Mouse (Mus musculus): ENCODE data around the gene Gdf2.

The Gdf2 gene

GRCm38 (mm10) chr14:33940739-33941138, at the start of gene Gdf2:
Gene Gdf2, plus strand, starts transcription at chr14:33941039.
- DNase-seq (ENCODE audit: low read depth, low spot score): no peak

- DNase-seq (ENCODE audit: low read depth, low spot score): no peak
These were observed 49.3 kb upstream of the Gdf2 start for GRCm38 (mm10) chr14:33891507-33891906.

GRCm38 (mm10) chr14:33895777-33896176, 45.1 kb upstream of the Gdf2 start:
- no peak for DNase-seq (ENCODE audit: low read depth, low spot score)

GRCm38 (mm10) chr14:33896628-33897300, 44.1 kb upstream of the Gdf2 start:
- DNase-seq (ENCODE audit: low read depth, low spot score): no peak

GRCm38 (mm10) chr14:33902783-33903182, 38.1 kb upstream of the Gdf2 start:
- DNase-seq (ENCODE audit: low read depth, low spot score): no peak

- no peak for DNase-seq (ENCODE audit: low read depth, low spot score)
These were observed 37.6 kb upstream of the Gdf2 start for GRCm38 (mm10) chr14:33903199-33903598.

- DNase-seq (ENCODE audit: low read depth, low spot score): no peak
These were observed 36.0 kb upstream of the Gdf2 start for GRCm38 (mm10) chr14:33904851-33905250.

- DNase-seq (ENCODE audit: low read depth, low spot score): no peak
These were observed 27.1 kb upstream of the Gdf2 start for GRCm38 (mm10) chr14:33913727-33914126.

- no peak for DNase-seq (ENCODE audit: low read depth, low spot score)
These were observed 26.6 kb upstream of the Gdf2 start for GRCm38 (mm10) chr14:33914206-33914605.

GRCm38 (mm10) chr14:33920727-33921559, 19.9 kb upstream of the Gdf2 start:
- no peak for DNase-seq (ENCODE audit: low read depth, low spot score)

GRCm38 (mm10) chr14:33922771-33923167, 18.1 kb upstream of the Gdf2 start:
- DNase-seq (ENCODE audit: low read depth, low spot score): no peak

- DNase-seq (ENCODE audit: low read depth, low spot score): no peak
These were observed 17.4 kb upstream of the Gdf2 start, which contains the start of gene Gdf10 for GRCm38 (mm10) chr14:33923168-33924070. Gene Gdf10, plus strand, starts transcription at chr14:33923587.

GRCm38 (mm10) chr14:33931853-33932252, 9.0 kb upstream of the Gdf2 start:
- DNase-seq (ENCODE audit: low read depth, low spot score): no peak

GRCm38 (mm10) chr14:33932935-33933703, 7.7 kb upstream of the Gdf2 start:
- DNase-seq (ENCODE audit: low read depth, low spot score): peak; percentile 22

- DNase-seq (ENCODE audit: low read depth, low spot score): no peak
These were observed 7.0 kb upstream of the Gdf2 start for GRCm38 (mm10) chr14:33933778-33934317.

GRCm38 (mm10) chr14:33939117-33939516, 1.7 kb upstream of the Gdf2 start:
- DNase-seq (ENCODE audit: low read depth, low spot score): peak; percentile 7

- no peak for DNase-seq (ENCODE audit: low read depth, low spot score)
These were observed 1.4 kb downstream of the Gdf2 start for GRCm38 (mm10) chr14:33942222-33942621.

GRCm38 (mm10) chr14:33946125-33946524, 5.3 kb downstream of the Gdf2 start:
- DNase-seq (ENCODE audit: low read depth, low spot score): no peak

- DNase-seq (ENCODE audit: low read depth, low spot score): no peak
These were observed 11.6 kb downstream of the Gdf2 start for GRCm38 (mm10) chr14:33952233-33952981.

GRCm38 (mm10) chr14:33953761-33954160, 12.9 kb downstream of the Gdf2 start, which contains the start of gene Rbp3:
Gene Rbp3, plus strand, starts transcription at chr14:33954003.
- no peak for DNase-seq (ENCODE audit: low read depth, low spot score)
